Mouse (Mus musculus): ENCODE data around the gene 4930432K21Rik. TPM values are rescaled to one million over a fixed set of nuclear protein-coding genes. Genes with fewer than 3 reads are reported as not detected.

Gene 4930432K21Rik
- polyA plus RNA-seq, 1 experiment from 2014 or later: 0.47 TPM

GRCm38 (mm10) chr8:84106216-84107040 is 41.4 kb upstream of the 4930432K21Rik start:
- peaks cover 12% of the 10 kb centered on the region for H3K4me1 ChIP-seq (replicated peaks; ENCODE audit: control insufficient read depth, insufficient read depth, low read length)
- WGBS: 78% methylated on average over 5 of the region's 6 CpGs
- H3K27me3 ChIP-seq (replicated peaks; ENCODE audit: control insufficient read depth, insufficient read depth, low read length): no peaks in the 10 kb centered on the region
- DNase-seq (ENCODE audit: low spot score) (no peak), ATAC-seq (replicated peaks; ENCODE audit: low FRiP score) (no peak)
- H3K36me3 ChIP-seq (ENCODE audit: control insufficient read depth, insufficient read depth, low read length): peaks cover 14% of the 10 kb centered on the region; the same call in 1 of the 2 replicates
- no peak overlapping the region for H3K4me2 ChIP-seq
- H3K4me3 ChIP-seq (ENCODE audit: low read depth, low read length): no peak overlapping the region
- H3K9ac ChIP-seq (ENCODE audit: low read depth, low read length): no peak overlapping the region
- no peak overlapping the region for H3K27ac ChIP-seq (ENCODE audit: low read depth, low read length)
- H3K9me3 ChIP-seq (ENCODE audit: control insufficient read depth, low read length): no peaks in the 10 kb centered on the region

GRCm38 (mm10) chr8:84115646-84116045 is 32.2 kb upstream of the 4930432K21Rik start:
- Histone ChIP-seq H3K9me3 (ENCODE audit: control insufficient read depth, low read length) (no peaks in the 10 kb centered on the region; the same call in 1 of the 2 replicates), H3K4me1 (replicated peaks; ENCODE audit: control insufficient read depth, insufficient read depth, low read length) (no peaks in the 10 kb centered on the region), H3K4me2 (no peak overlapping the region), H3K27ac (ENCODE audit: low read depth, low read length) (no peak overlapping the region), H3K36me3 (ENCODE audit: control insufficient read depth, insufficient read depth, low read length) (no peaks in the 10 kb centered on the region), H3K4me3 (ENCODE audit: low read depth, low read length) (no peak overlapping the region), H3K27me3 (replicated peaks; ENCODE audit: control insufficient read depth, insufficient read depth, low read length) (no peaks in the 10 kb centered on the region), H3K9ac (ENCODE audit: low read depth, low read length) (no peak overlapping the region)
- WGBS: 84% methylated on average over 6 of the region's 6 CpGs
- ATAC-seq (replicated peaks; ENCODE audit: low FRiP score): no peak
- no peak for DNase-seq (ENCODE audit: low spot score)

GRCm38 (mm10) chr8:84122151-84122550 is 25.7 kb upstream of the 4930432K21Rik start:
- DNase-seq (ENCODE audit: low spot score) (no peak), ATAC-seq (replicated peaks; ENCODE audit: low FRiP score) (no peak)
- Histone ChIP-seq H3K9me3 (ENCODE audit: control insufficient read depth, low read length) (no peaks in the 10 kb centered on the region; the same call in 1 of the 2 replicates), H3K27ac (ENCODE audit: low read depth, low read length) (no peak overlapping the region), H3K9ac (ENCODE audit: low read depth, low read length) (no peak overlapping the region), H3K36me3 (ENCODE audit: control insufficient read depth, insufficient read depth, low read length) (no peaks in the 10 kb centered on the region), H3K4me3 (ENCODE audit: low read depth, low read length) (no peak overlapping the region), H3K27me3 (replicated peaks; ENCODE audit: control insufficient read depth, insufficient read depth, low read length) (no peaks in the 10 kb centered on the region), H3K4me2 (no peak overlapping the region), H3K4me1 (replicated peaks; ENCODE audit: control insufficient read depth, insufficient read depth, low read length) (no peaks in the 10 kb centered on the region)
- WGBS: 78% methylated on average over 3 of the region's 3 CpGs

DNA sequence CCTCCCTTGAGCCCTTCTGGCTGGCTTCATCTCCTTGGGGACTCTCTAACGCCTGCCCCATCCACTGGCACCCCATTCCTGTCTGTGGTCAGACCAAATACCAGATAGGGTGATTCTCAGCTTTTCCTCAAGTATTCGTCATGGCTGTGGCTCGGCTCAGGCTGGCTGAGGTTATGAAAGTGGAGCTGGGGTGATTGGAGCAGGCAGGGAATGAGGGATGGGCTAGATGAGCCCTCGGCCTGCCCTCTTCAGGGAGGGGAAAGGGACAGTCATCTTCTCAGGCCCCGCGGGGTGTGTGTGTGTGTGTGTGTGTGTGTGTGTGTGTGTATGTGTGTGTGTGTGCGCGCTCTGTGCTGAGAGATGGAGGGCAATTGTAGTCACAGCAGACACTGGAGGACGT is 22.2 kb upstream of the 4930432K21Rik start, which contains the start of gene Podnl1:
Gene Podnl1 (plus strand): TSS at position 334 of the 400 bp plus-strand sequence.
- Histone ChIP-seq H3K4me2 (no peak within 1 kb of the TSS), H3K27me3 (replicated peaks; ENCODE audit: control insufficient read depth, insufficient read depth, low read length) (no peaks in the 10 kb centered on the region), H3K9ac (ENCODE audit: low read depth, low read length) (no peak within 1 kb of the TSS), H3K27ac (ENCODE audit: low read depth, low read length) (no peak within 1 kb of the TSS), H3K4me3 (ENCODE audit: low read depth, low read length) (no peak within 1 kb of the TSS), H3K9me3 (ENCODE audit: control insufficient read depth, low read length) (no peaks in the 10 kb centered on the region), H3K36me3 (ENCODE audit: control insufficient read depth, insufficient read depth, low read length) (no peaks in the 10 kb centered on the region), H3K4me1 (replicated peaks; ENCODE audit: control insufficient read depth, insufficient read depth, low read length) (peaks cover 5% of the 10 kb centered on the region; the same call in 1 of the 2 replicates)
- ATAC-seq (replicated peaks; ENCODE audit: low FRiP score): no peak
- 55% methylated on average over 9 of the region's 9 CpGs for WGBS
- no peak for DNase-seq (ENCODE audit: low spot score)

DNA sequence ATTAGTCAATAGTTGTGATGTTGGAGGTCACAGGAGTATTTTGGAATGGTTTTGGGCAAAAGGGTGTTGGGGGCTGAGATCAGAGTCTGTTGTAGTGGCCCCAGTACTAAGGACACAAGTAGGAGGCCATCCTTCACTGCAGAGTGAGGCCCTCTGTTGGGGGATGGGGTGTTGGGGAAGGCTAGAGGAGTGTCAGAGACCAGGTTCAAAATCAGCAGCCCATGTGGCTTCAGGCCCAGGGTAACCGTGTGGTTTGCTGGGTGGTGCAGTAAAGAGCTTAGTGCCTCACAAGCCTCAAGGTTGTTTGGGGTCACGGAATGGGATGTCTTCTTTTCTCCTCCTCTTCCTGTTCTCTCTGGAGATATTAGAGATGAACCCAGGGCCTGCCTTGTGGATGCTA is 21.1 kb upstream of the 4930432K21Rik start:
- Histone ChIP-seq H3K4me3 (ENCODE audit: low read depth, low read length) (no peak overlapping the region), H3K9ac (ENCODE audit: low read depth, low read length) (no peak overlapping the region), H3K4me2 (no peak overlapping the region), H3K9me3 (ENCODE audit: control insufficient read depth, low read length) (no peaks in the 10 kb centered on the region), H3K36me3 (ENCODE audit: control insufficient read depth, insufficient read depth, low read length) (no peaks in the 10 kb centered on the region), H3K27ac (ENCODE audit: low read depth, low read length) (no peak overlapping the region), H3K4me1 (replicated peaks; ENCODE audit: control insufficient read depth, insufficient read depth, low read length) (peaks cover 5% of the 10 kb centered on the region; the same call in 1 of the 2 replicates), H3K27me3 (replicated peaks; ENCODE audit: control insufficient read depth, insufficient read depth, low read length) (no peaks in the 10 kb centered on the region)
- ATAC-seq (replicated peaks; ENCODE audit: low FRiP score) (no peak), DNase-seq (ENCODE audit: low spot score) (no peak)
- 36% methylated on average over 2 of the region's 2 CpGs for WGBS

GRCm38 (mm10) chr8:84127202-84127901 is 20.5 kb upstream of the 4930432K21Rik start:
- Histone ChIP-seq H3K4me1 (replicated peaks; ENCODE audit: control insufficient read depth, insufficient read depth, low read length) (peaks cover 5% of the 10 kb centered on the region; the same call in 1 of the 2 replicates), H3K36me3 (ENCODE audit: control insufficient read depth, insufficient read depth, low read length) (no peaks in the 10 kb centered on the region), H3K9me3 (ENCODE audit: control insufficient read depth, low read length) (no peaks in the 10 kb centered on the region), H3K27ac (ENCODE audit: low read depth, low read length) (no peak overlapping the region), H3K4me3 (ENCODE audit: low read depth, low read length) (no peak overlapping the region), H3K4me2 (no peak overlapping the region), H3K27me3 (replicated peaks; ENCODE audit: control insufficient read depth, insufficient read depth, low read length) (no peaks in the 10 kb centered on the region), H3K9ac (ENCODE audit: low read depth, low read length) (no peak overlapping the region)
- 44% methylated on average over 17 of the region's 17 CpGs for WGBS
- DNase-seq (ENCODE audit: low spot score) (no peak), ATAC-seq (replicated peaks; ENCODE audit: low FRiP score) (no peak)

DNA sequence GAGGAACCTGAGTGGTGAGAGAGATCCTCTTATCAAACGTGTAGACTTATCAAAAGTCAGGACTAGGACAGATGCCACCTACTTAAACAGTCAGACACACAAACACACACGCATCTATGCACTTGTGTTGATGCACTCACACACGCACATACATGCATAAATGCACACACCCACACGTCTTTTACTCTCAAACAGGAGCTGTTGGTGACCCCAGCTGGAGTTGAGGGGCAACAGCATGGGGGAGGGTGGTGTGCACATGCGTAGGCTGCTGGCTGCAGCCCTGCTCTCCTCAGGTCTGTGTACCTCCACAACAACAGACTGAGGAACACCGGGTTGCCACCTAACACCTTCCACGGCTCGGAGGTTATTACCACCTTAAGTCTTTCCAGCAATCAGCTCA is 19.5 kb upstream of the 4930432K21Rik start:
- H3K4me2 ChIP-seq: no peak overlapping the region
- WGBS: 55% methylated on average over 8 of the region's 8 CpGs
- H3K4me1 ChIP-seq (replicated peaks; ENCODE audit: control insufficient read depth, insufficient read depth, low read length): peaks cover 5% of the 10 kb centered on the region; the same call in 1 of the 2 replicates
- DNase-seq (ENCODE audit: low spot score) (no peak), ATAC-seq (replicated peaks; ENCODE audit: low FRiP score) (no peak)
- no peak overlapping the region for H3K4me3 ChIP-seq (ENCODE audit: low read depth, low read length)
- no peak overlapping the region for H3K27ac ChIP-seq (ENCODE audit: low read depth, low read length)
- no peak overlapping the region for H3K9ac ChIP-seq (ENCODE audit: low read depth, low read length)
- no peaks in the 10 kb centered on the region for H3K9me3 ChIP-seq (ENCODE audit: control insufficient read depth, low read length)
- H3K27me3 ChIP-seq (replicated peaks; ENCODE audit: control insufficient read depth, insufficient read depth, low read length): no peaks in the 10 kb centered on the region
- H3K36me3 ChIP-seq (ENCODE audit: control insufficient read depth, insufficient read depth, low read length): peaks cover 4% of the 10 kb centered on the region; the same call in 1 of the 2 replicates

DNA sequence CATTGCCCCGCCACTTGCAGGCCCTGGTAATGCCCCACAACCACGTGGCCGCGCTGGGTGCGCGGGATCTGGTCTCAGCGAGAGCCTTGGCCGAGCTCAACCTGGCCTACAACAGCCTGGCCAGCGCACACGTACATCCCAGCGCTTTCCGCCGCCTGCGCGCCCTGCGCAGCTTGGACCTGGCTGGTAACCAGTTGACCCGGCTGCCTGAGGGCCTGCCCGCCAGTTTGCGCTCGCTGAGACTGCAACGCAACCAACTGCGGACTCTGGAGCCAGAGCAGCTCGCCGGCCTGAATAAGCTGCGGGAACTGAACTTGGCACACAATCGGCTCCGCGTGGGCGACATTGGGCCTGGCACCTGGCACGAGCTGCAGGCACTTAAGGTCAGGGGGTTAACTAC is 17.0 kb upstream of the 4930432K21Rik start:
- DNase-seq (ENCODE audit: low spot score) (no peak), ATAC-seq (replicated peaks; ENCODE audit: low FRiP score) (no peak)
- peaks cover 21% of the 10 kb centered on the region for H3K36me3 ChIP-seq (ENCODE audit: control insufficient read depth, insufficient read depth, low read length)
- H3K4me3 ChIP-seq (ENCODE audit: low read depth, low read length): no peak overlapping the region
- H3K9ac ChIP-seq (ENCODE audit: low read depth, low read length): no peak overlapping the region
- no peaks in the 10 kb centered on the region for H3K9me3 ChIP-seq (ENCODE audit: control insufficient read depth, low read length)
- H3K4me2 ChIP-seq: no peak overlapping the region
- 57% methylated on average over 30 of the region's 30 CpGs for WGBS
- H3K4me1 ChIP-seq (replicated peaks; ENCODE audit: control insufficient read depth, insufficient read depth, low read length): peaks cover 5% of the 10 kb centered on the region; the same call in 1 of the 2 replicates
- no peak overlapping the region for H3K27ac ChIP-seq (ENCODE audit: low read depth, low read length)
- H3K27me3 ChIP-seq (replicated peaks; ENCODE audit: control insufficient read depth, insufficient read depth, low read length): no peaks in the 10 kb centered on the region

Data from liver, embryonic 11.5 days (tissue).